Mouse (Mus musculus): ENCODE data around the gene A1cf.

Gene A1cf

GRCm38 (mm10) chr19:31868521-31868920 lies at the start of gene A1cf:
Gene A1cf (plus strand): TSS chr19:31868764.
- no peak for DNase-seq (ENCODE audit: low spot score)

GRCm38 (mm10) chr19:31834250-31834649 lies 34.3 kb upstream of the A1cf start:
- DNase-seq (ENCODE audit: low spot score) = no peak

GRCm38 (mm10) chr19:31861909-31862308 lies 6.7 kb upstream of the A1cf start:
- no peak for DNase-seq (ENCODE audit: low spot score)

GRCm38 (mm10) chr19:31862512-31863249 lies 5.9 kb upstream of the A1cf start:
- no peak for DNase-seq (ENCODE audit: low spot score)

GRCm38 (mm10) chr19:31865451-31865850 lies 3.1 kb upstream of the A1cf start:
- DNase-seq (ENCODE audit: low spot score) = no peak

GRCm38 (mm10) chr19:31868076-31868475 lies 488 bp upstream of the A1cf start:
- DNase-seq (ENCODE audit: low spot score) = no peak

- DNase-seq (ENCODE audit: low spot score) = no peak
Measured at GRCm38 (mm10) chr19:31868971-31869370, 407 bp downstream of the A1cf start.

- no peak for DNase-seq (ENCODE audit: low spot score)
Measured at GRCm38 (mm10) chr19:31871377-31871776, 2.8 kb downstream of the A1cf start.

- DNase-seq (ENCODE audit: low spot score) = no peak
Measured at GRCm38 (mm10) chr19:31877968-31878367, 9.4 kb downstream of the A1cf start.

- no peak for DNase-seq (ENCODE audit: low spot score)
Measured at GRCm38 (mm10) chr19:31884594-31884993, 16.0 kb downstream of the A1cf start.

- no peak for DNase-seq (ENCODE audit: low spot score)
Measured at GRCm38 (mm10) chr19:31887275-31887674, 18.7 kb downstream of the A1cf start.

- DNase-seq (ENCODE audit: low spot score) = no peak
Measured at GRCm38 (mm10) chr19:31889988-31890387, 21.4 kb downstream of the A1cf start.

GRCm38 (mm10) chr19:31891001-31891893 lies 22.7 kb downstream of the A1cf start:
- no peak for DNase-seq (ENCODE audit: low spot score)

GRCm38 (mm10) chr19:31895971-31896370 lies 27.4 kb downstream of the A1cf start:
- no peak for DNase-seq (ENCODE audit: low spot score)

- DNase-seq (ENCODE audit: low spot score) = no peak
Measured at GRCm38 (mm10) chr19:31896711-31897110, 28.1 kb downstream of the A1cf start.

GRCm38 (mm10) chr19:31905671-31906070 lies 37.1 kb downstream of the A1cf start:
- DNase-seq (ENCODE audit: low spot score) = no peak

GRCm38 (mm10) chr19:31910423-31910822 lies 41.9 kb downstream of the A1cf start:
- no peak for DNase-seq (ENCODE audit: low spot score)

GRCm38 (mm10) chr19:31913946-31914345 lies 45.4 kb downstream of the A1cf start:
- no peak for DNase-seq (ENCODE audit: low spot score)

GRCm38 (mm10) chr19:31920357-31920756 lies 51.8 kb downstream of the A1cf start:
- no peak for DNase-seq (ENCODE audit: low spot score)

GRCm38 (mm10) chr19:31921852-31922251 lies 53.3 kb downstream of the A1cf start:
- no peak for DNase-seq (ENCODE audit: low spot score)

- no peak for DNase-seq (ENCODE audit: low spot score)
Measured at GRCm38 (mm10) chr19:31923615-31924352, 55.2 kb downstream of the A1cf start.

GRCm38 (mm10) chr19:31950793-31951489 lies 82.4 kb downstream of the A1cf start:
- no peak for DNase-seq (ENCODE audit: low spot score)
